Mouse (Mus musculus) CH12.LX (cell line): ENCODE data around the gene Dusp27. TPM values are rescaled to one million over a fixed set of nuclear protein-coding genes. Genes with fewer than 3 reads are reported as not detected.

Source experiments
- DNase-seq: peaks from one replicate; pipeline ENCODE4 v3.0.0-alpha.2; 2013; ENCODE audit errors: extremely low read depth
- H3K27ac ChIP-seq: 2 replicates; pipeline ENCODE4 v1.5.1; 2012; ENCODE audit warnings: low read depth, mild to moderate bottlenecking, control low read depth, moderate library complexity; ENCODE audit not compliant: insufficient read depth
- H3K27me3 ChIP-seq: replicated peaks from 2 replicates; pipeline ENCODE3; 2012; ENCODE audit warnings: inconsistent platforms
- H3K36me3 ChIP-seq, 2 experiments: replicated peaks in 1 of 2; 2 replicates each; pipeline versions ENCODE3 to v1.6.1; 2012; ENCODE audit warnings: inconsistent platforms in 1 of 2, low read length in 1 of 2, mild to moderate bottlenecking in 1 of 2, mixed read lengths in 1 of 2, moderate library complexity in 1 of 2; ENCODE audit not compliant: control insufficient read depth in 1 of 2, insufficient read depth in 1 of 2
- H3K4me1 ChIP-seq, 2 experiments: 2 replicates each; pipeline ENCODE4 v1.6.1; 2012; ENCODE audit warnings: inconsistent platforms in 1 of 2, moderate library complexity in 1 of 2; ENCODE audit not compliant: insufficient read depth in 2 of 2, control insufficient read depth in 1 of 2
- H3K4me2 ChIP-seq: 2 replicates; pipeline ENCODE4 v1.6.1; 2012; ENCODE audit warnings: low read depth, mild to moderate bottlenecking, control low read depth; ENCODE audit not compliant: poor library complexity, insufficient read depth, severe bottlenecking
- H3K4me3 ChIP-seq, 3 experiments: fragments of 150-350 bp in 1 of 3; sonication (generic) in 1 of 3; replicated peaks in 1 of 3; 2 replicates each; pipeline versions ENCODE3 to v1.5.1; 2011 to 2012; ENCODE audit warnings: low read depth in 2 of 3, low read length in 2 of 3, mild to moderate bottlenecking in 2 of 3, moderate library complexity in 2 of 3, control low read depth in 1 of 3, improper control_type of control experiment in 1 of 3, inconsistent platforms in 1 of 3, mixed read lengths in 1 of 3; ENCODE audit not compliant: poor library complexity in 1 of 3
- H3K79me2 ChIP-seq: replicated peaks from 2 replicates; pipeline ENCODE4 v1.6.1; 2012; ENCODE audit warnings: mild to moderate bottlenecking, moderate library complexity; ENCODE audit not compliant: control insufficient read depth, poor library complexity, insufficient read depth, severe bottlenecking; ENCODE audit errors: extremely low read depth
- H3K9ac ChIP-seq: 2 replicates; pipeline ENCODE4 v1.6.1; 2012; ENCODE audit warnings: low read depth, mild to moderate bottlenecking, control low read depth, moderate library complexity; ENCODE audit not compliant: insufficient read depth
- H3K9me3 ChIP-seq: replicated peaks from 2 replicates; pipeline ENCODE3; 2012; ENCODE audit warnings: low read length, inconsistent platforms, mixed read lengths
- CHD1 ChIP-seq: IDR thresholded peaks from 2 replicates; pipeline ENCODE4 v1.6.1; 2012; ENCODE audit warnings: low read depth, low read length, improper control_type of control experiment, inconsistent platforms
- CHD2 ChIP-seq: IDR thresholded peaks from 2 replicates; pipeline ENCODE4 v1.6.1; 2011; ENCODE audit warnings: low read length, improper control_type of control experiment
- CTCF ChIP-seq, 2 experiments: IDR thresholded peaks in 1 of 2; conservative IDR thresholded peaks in 1 of 2; 2 replicates each; pipeline ENCODE4 v1.5.1; 2011 to 2012; ENCODE audit warnings: low read depth in 2 of 2, low read length in 2 of 2, improper control_type of control experiment in 1 of 2, inconsistent platforms in 1 of 2, mild to moderate bottlenecking in 1 of 2, moderate library complexity in 1 of 2
- E2F4 ChIP-seq: IDR thresholded peaks from 2 replicates; pipeline ENCODE4 v1.6.1; 2011; ENCODE audit warnings: low read depth, low read length, improper control_type of control experiment; ENCODE audit not compliant: insufficient replicate concordance
- EP300 ChIP-seq: IDR thresholded peaks from 2 replicates; pipeline ENCODE4 v1.6.1; 2011; ENCODE audit warnings: low read length, improper control_type of control experiment
- ETS1 ChIP-seq: conservative IDR thresholded peaks from 2 replicates; pipeline ENCODE4 v1.6.1; 2012; ENCODE audit warnings: low read depth, mild to moderate bottlenecking, inconsistent platforms, low read length, improper control_type of control experiment, moderate library complexity
- GABPA ChIP-seq: IDR thresholded peaks from 2 replicates; pipeline ENCODE4 v1.6.1; 2012; ENCODE audit warnings: low read depth, low read length, improper control_type of control experiment, inconsistent platforms; ENCODE audit not compliant: insufficient replicate concordance
- HCFC1 ChIP-seq: IDR thresholded peaks from 2 replicates; pipeline ENCODE4 v1.6.1; 2012; ENCODE audit warnings: low read depth, mild to moderate bottlenecking, inconsistent platforms, low read length, improper control_type of control experiment
- IRF4 ChIP-seq: IDR thresholded peaks from 2 replicates; pipeline ENCODE4 v1.6.1; 2014; ENCODE audit warnings: low read depth, mild to moderate bottlenecking, inconsistent platforms, low read length, improper control_type of control experiment
- JUN ChIP-seq: IDR thresholded peaks from 2 replicates; pipeline ENCODE4 v1.6.1; 2011; ENCODE audit warnings: low read depth, mild to moderate bottlenecking, low read length, improper control_type of control experiment, moderate library complexity; ENCODE audit not compliant: insufficient read depth
- MAFK ChIP-seq: IDR thresholded peaks from 2 replicates; pipeline ENCODE4 v1.6.1; 2011; ENCODE audit warnings: low read length, improper control_type of control experiment; ENCODE audit not compliant: insufficient replicate concordance
- MXI1 ChIP-seq: IDR thresholded peaks from 2 replicates; pipeline ENCODE4 v1.6.1; 2011; ENCODE audit warnings: mild to moderate bottlenecking, low read depth, low read length, improper control_type of control experiment
- MYC ChIP-seq: IDR thresholded peaks from 2 replicates; pipeline ENCODE4 v1.6.1; 2011; ENCODE audit warnings: low read depth, mild to moderate bottlenecking, improper control_type of control experiment, low read length
- NELFE ChIP-seq: IDR thresholded peaks from 2 replicates; pipeline ENCODE4 v1.6.1; 2011; ENCODE audit warnings: low read depth, low read length, improper control_type of control experiment
- NRF1 ChIP-seq: IDR thresholded peaks from 2 replicates; pipeline ENCODE4 v1.6.1; 2014; ENCODE audit warnings: low read depth, mild to moderate bottlenecking, inconsistent platforms, low read length, improper control_type of control experiment, moderate library complexity
- PAX5 ChIP-seq: IDR thresholded peaks from 2 replicates; pipeline ENCODE4 v1.6.1; 2012; ENCODE audit warnings: low read length, inconsistent platforms, mixed read lengths
- POLR2A ChIP-seq: IDR thresholded peaks from 2 replicates; pipeline ENCODE4 v1.6.1; 2011; ENCODE audit warnings: low read depth, mild to moderate bottlenecking, improper control_type of control experiment, low read length
- POLR2AphosphoS2 ChIP-seq: IDR thresholded peaks from 2 replicates; pipeline ENCODE4 v1.6.1; 2011; ENCODE audit warnings: low read depth, low read length, improper control_type of control experiment
- RAD21 ChIP-seq: IDR thresholded peaks from 2 replicates; pipeline ENCODE4 v1.6.1; 2011; ENCODE audit warnings: low read depth, mild to moderate bottlenecking, low read length, improper control_type of control experiment, moderate library complexity
- RCOR1 ChIP-seq: conservative IDR thresholded peaks from 2 replicates; pipeline ENCODE4 v1.6.1; 2012; ENCODE audit warnings: low read depth, mild to moderate bottlenecking, inconsistent platforms, low read length, improper control_type of control experiment
- SIN3A ChIP-seq: IDR thresholded peaks from 2 replicates; pipeline ENCODE4 v1.6.1; 2012; ENCODE audit warnings: low read length, improper control_type of control experiment, inconsistent platforms
- SMC3 ChIP-seq: IDR thresholded peaks from 2 replicates; pipeline ENCODE4 v1.6.1; 2011; ENCODE audit warnings: low read depth, low read length, improper control_type of control experiment
- TBP ChIP-seq: conservative IDR thresholded peaks from 2 replicates; pipeline ENCODE4 v1.6.1; 2011; ENCODE audit warnings: low read depth, low read length, improper control_type of control experiment
- USF1 ChIP-seq: IDR thresholded peaks from 2 replicates; pipeline ENCODE4 v1.6.1; 2014; ENCODE audit warnings: low read depth, mild to moderate bottlenecking, inconsistent platforms, low read length, improper control_type of control experiment
- USF2 ChIP-seq: conservative IDR thresholded peaks from 2 replicates; pipeline ENCODE4 v1.6.1; 2011; ENCODE audit warnings: low read depth, low read length, improper control_type of control experiment
- ZC3H11A ChIP-seq: IDR thresholded peaks from 2 replicates; pipeline ENCODE4 v1.6.1; 2012; ENCODE audit warnings: low read depth, mild to moderate bottlenecking, inconsistent platforms, low read length, improper control_type of control experiment
- ZKSCAN1 ChIP-seq: IDR thresholded peaks from 2 replicates; pipeline ENCODE4 v1.6.1; 2012; ENCODE audit warnings: low read depth, inconsistent platforms, low read length, improper control_type of control experiment, borderline replicate concordance
- ZNF384 ChIP-seq: IDR thresholded peaks from 2 replicates; pipeline ENCODE4 v1.6.1; 2012; ENCODE audit warnings: low read depth, low read length, improper control_type of control experiment, inconsistent platforms
- dilution Hi-C: fragments of 300-500 bp; cut with MboI; formaldehyde crosslinking; loops from 2 replicates; pipeline ENCODE4 v1.14.3; 2020; ENCODE audit warnings: low sequenced_read_pairs; ENCODE audit not compliant: extremely low pct_unique_long_range_greater_than_20kb, extremely low pct_ligation_motif_present
- in situ Hi-C: fragments of 300-500 bp; cut with MboI; formaldehyde crosslinking; loops from 3 replicates; pipeline ENCODE4 v1.14.3; 2019; ENCODE audit warnings: low sequenced_read_pairs, low pct_ligation_motif_present, low pct_unique_long_range_greater_than_20kb, mixed read lengths
- polyA plus RNA-seq: library from polyadenylated mRNA; unstranded; fragments of >175 nt; gene quantifications from 2 replicates; pipeline ENCODE4 v1.2.1, GENCODE M21; 2012; ENCODE audit warnings: low read depth; ENCODE audit not compliant: insufficient read length
- total RNA-seq, 2 experiments: library from RNA; depleted of rRNA; stranded (reverse); fragments of 300-350 nt in 1 of 2; fragments of >200 nt in 1 of 2; gene quantifications; 2 replicates each; pipeline ENCODE4 v1.2.3; 2012 to 2014

Dusp27 gene
- total and polyA plus RNA-seq, 3 experiments: 0.06 TPM; not detected in 2

GRCm38 (mm10) chr1:166135091-166135740, 7.5 kb upstream of the Dusp27 start:
- H3K4me3 ChIP-seq: no peak overlapping the region
- peak; percentile 24 for DNase-seq
- TF ChIP-seq TBP (no peak), POLR2A (no peak), EP300 (no peak), USF1 (no peak), ETS1 (no peak), ZNF384 (no peak), CTCF (conservative IDR thresholded peaks at IDR 0.05 in 1 of 2, IDR thresholded peaks at IDR 0.05 in 1 of 2; ENCODE audit: low read depth in 2 of 2, low read length in 2 of 2) (no peak), RAD21 (no peak), HCFC1 (no peak), ZC3H11A (no peak), RCOR1 (no peak), E2F4 (no peak), CHD2 (no peak), NELFE (no peak), USF2 (no peak), IRF4 (no peak), POLR2AphosphoS2 (no peak)
- TF ChIP-seq, all 38 proteins: peak for 0
- Histone ChIP-seq H3K4me2 (no peak overlapping the region), H3K79me2 (no peaks in the 10 kb centered on the region), H3K36me3 (no peaks in the 10 kb centered on the region), H3K27me3 (no peaks in the 10 kb centered on the region), H3K9ac (no peak overlapping the region), H3K9me3 (no peaks in the 10 kb centered on the region), H3K4me1 (peaks cover 6 to 12% of the 10 kb centered on the region in 2 experiments), H3K27ac (no peak overlapping the region)
- dilution Hi-C loops (no loop called here), in situ Hi-C loops (no loop called here)

GRCm38 (mm10) chr1:166132367-166132766, 4.6 kb upstream of the Dusp27 start:
- Histone ChIP-seq H3K4me1 (peaks cover 2 to 12% of the 10 kb centered on the region in 2 experiments), H3K27me3 (no peaks in the 10 kb centered on the region), H3K9ac (no peak overlapping the region), H3K4me3 (no peak overlapping the region), H3K4me2 (no peak overlapping the region), H3K79me2 (no peaks in the 10 kb centered on the region), H3K36me3 (no peaks in the 10 kb centered on the region), H3K9me3 (no peaks in the 10 kb centered on the region), H3K27ac (no peak overlapping the region)
- in situ Hi-C loops: no loop called here
- TF ChIP-seq NELFE (no peak), SIN3A (no peak), SMC3 (no peak), NRF1 (no peak), POLR2A (no peak), MXI1 (no peak), ZKSCAN1 (no peak), E2F4 (no peak), POLR2AphosphoS2 (no peak), GABPA (no peak), CHD1 (no peak), PAX5 (no peak), MAFK (no peak), JUN (no peak), EP300 (no peak), ZNF384 (no peak), MYC (no peak)
- no peak for DNase-seq
- dilution Hi-C loops: no loop called here
